Mouse (Mus musculus): ENCODE data around the gene Iqcf3.

The Iqcf3 gene

GRCm38 (mm10) chr9:106454888-106455681 lies 106.3 kb downstream of the Iqcf3 start:
- DNase-seq (ENCODE audit: low read depth, low spot score), result peak; percentile 90

- DNase-seq (ENCODE audit: low read depth, low spot score), result peak; percentile 72
Observed at GRCm38 (mm10) chr9:106454071-106454761, 107.2 kb downstream of the Iqcf3 start.

- DNase-seq (ENCODE audit: low read depth, low spot score), result peak; percentile 65
Observed at GRCm38 (mm10) chr9:106453271-106454070, 108.0 kb downstream of the Iqcf3 start, which contains the start of gene Pcbp4. Pcbp4 (plus strand) TSS chr9:106453291.
